Mouse (Mus musculus) kidney, adult 11 months (tissue): ENCODE data around the gene Calml3.

ENCODE experiments used
- DNase-seq: peaks from one replicate; pipeline ENCODE4 v3.0.0; 2022

Gene Calml3

DNA sequence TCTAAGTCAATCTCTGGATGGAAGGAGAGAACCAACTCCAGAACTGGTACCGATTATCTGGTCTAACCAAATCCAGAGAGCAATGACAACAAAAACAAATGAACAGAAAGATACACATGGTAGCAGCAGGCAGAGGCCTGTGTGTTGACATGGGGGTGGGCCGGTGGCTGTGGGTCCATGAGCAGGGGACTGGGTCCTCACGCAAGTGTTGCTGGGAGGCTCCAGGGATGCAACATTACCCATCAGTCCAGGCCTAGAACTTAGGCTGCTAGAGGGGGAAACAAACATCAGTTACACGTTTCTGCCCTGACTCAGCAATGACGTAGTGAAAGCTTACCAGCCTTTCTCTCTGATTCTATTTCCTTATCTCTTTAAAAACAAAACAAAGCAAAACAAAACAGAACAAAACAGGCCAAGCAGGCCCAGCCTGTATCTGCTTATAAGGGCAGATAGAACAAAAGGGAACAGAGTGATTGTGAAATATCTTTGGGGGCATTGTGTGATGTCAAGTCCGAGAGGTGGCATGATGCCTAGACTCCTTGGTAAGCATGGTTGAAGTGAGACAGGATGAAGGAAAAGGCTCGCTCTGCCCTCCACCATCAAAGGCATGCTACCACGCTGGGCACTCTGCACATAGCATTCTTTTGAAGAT is 24.4 kb downstream of the Calml3 start:
- no peak for DNase-seq

DNA sequence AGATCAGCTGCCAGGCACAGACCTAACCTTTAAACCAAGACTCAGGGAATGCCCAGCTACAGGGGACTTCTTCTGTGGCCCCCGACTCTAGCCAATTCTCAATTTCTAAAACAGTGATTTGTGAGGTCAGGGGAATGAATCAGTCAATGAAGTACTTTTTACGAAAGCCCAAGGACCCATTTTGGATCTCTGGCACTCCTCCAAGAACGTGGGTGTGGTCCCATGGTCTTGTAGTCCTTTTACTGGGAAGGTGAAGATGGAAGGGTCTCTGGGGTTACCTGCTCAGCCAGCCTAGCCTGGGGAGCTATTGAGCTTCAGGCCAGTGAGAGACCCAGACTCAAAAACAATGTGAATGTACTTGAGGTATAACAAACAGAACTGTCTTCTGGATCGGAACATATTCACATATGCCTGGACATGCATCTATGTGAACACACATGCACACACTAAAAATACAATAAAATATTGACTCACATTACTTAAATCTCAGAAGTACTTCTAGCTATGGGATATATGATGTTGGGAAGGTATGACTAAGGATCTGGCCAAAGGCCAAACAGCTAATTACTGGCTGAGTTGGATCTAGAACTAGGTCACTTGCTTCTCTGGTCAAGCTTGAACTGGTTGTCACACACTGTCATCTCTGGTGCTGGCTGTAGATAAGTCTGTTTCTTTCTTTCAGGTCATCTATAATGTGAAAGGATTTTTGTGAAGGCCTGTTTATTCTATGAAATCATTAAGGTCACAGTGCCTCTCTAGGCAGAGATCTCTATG is 25.3 kb downstream of the Calml3 start:
- no peak for DNase-seq

DNA sequence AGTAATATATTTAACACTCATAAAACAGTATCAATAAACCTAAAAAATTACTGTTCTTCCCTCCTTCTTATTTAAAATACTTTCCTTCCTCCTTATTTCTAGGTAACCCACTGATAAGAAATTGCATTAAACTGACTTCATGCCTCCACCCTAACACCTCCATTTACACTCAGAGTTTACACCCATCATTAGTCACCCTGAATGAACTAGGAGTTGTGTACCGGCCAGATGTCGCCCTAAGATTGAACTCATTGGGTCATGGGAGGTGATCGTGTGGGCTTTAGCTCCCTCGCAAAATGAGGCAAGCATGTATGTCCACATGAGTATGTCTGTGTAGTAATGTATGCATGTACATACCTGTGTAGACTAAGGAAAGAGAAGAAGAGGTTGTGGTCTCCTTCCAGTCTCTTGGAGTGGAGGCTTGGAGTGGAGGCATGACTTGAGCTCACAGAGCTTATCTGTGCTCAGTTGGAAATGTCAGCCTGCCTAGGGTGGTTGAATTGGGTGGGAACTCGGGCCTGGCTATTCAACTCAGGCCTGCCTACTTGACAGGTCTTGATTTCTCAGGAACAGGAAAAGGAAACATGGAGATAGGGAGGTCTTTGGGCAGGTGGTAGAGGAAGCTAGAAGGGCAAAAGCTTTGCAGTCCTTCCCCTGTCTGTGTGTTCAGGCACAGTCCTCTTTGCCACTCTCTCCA is 26.8 kb downstream of the Calml3 start:
- no peak for DNase-seq

DNA sequence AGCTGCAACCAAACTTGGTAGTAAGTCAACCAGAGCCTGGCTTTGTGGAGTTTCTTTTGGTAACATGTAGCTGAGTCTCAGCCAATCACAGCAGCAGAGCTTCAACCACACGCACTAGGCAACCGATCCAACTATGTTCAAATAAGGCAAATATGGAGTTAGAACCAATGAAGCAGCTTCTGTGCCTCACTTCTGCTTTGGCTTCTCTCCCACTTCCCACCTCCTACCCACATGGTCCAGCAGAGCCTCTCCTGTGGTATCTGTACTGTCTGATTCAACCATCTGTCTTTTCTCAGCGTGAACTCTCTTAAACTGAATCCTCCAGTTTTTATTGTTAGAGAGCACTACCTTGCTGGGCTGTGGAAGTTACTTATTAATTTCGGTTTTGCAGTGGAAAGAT is 27.7 kb downstream of the Calml3 start:
- DNase-seq = no peak

DNA sequence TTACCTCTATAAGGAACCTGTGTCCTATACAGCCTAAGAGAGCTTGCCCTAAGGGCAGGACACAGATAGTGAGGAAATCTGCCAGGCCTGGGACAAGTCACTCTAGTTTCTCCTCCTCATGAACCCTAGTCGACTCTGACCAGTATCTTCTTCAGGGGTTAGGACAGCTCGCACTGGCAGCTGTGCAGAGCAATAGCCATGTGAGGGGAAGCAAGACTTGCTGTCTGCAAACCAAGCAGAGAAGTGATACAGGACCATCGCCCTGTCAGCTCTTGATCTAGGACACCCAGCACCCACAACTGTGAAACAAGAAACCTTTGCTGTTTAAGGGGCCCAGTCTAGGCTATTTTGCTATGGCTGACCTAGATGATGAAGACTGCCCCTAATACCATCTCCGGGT is 29.1 kb downstream of the Calml3 start:
- DNase-seq = no peak

DNA sequence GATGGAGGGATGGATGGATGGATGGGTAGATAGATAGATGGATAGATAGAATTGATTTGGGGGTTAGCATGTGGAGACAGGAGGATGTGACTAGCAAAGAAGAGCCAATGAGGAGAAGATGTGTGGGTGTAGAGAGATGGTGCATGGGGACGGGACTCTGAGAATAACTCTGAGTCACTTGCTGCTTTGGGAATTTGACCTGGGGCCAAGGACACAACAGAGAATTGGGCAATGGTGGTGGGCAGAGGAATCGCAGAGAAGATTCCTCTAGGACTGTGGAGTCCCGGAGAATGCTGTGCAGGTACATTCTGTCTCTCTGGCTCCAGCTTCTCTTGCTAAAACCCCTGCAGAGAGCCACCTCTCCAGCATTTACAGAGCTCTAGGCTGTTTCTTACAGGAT is 29.8 kb downstream of the Calml3 start:
- DNase-seq = no peak

DNA sequence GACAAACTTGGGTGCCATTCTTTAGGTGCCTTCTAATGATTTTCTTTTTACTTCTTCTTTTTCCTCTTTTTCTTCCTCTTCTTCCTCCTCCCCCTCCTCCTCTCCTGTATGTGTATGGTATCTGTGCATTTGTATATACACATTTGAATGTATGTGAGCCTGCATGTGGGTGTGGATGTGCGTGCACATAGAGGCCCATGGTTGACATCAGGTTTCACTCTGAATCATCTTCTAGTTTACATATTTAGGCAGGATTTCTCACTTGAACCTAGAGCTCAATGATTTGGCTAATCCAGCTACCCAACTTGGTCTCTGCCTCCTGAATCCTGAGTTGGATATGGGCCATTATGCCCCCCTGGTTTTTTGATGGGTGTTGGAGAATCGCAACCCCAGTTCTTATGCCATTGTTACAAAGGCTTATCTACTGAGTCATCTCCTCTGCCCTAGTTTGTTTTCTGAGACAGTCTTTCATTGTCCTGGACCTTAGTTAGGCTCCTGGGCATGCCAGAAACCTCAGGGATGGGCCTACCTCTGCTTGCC is 30.9 kb downstream of the Calml3 start:
- no peak for DNase-seq

DNA sequence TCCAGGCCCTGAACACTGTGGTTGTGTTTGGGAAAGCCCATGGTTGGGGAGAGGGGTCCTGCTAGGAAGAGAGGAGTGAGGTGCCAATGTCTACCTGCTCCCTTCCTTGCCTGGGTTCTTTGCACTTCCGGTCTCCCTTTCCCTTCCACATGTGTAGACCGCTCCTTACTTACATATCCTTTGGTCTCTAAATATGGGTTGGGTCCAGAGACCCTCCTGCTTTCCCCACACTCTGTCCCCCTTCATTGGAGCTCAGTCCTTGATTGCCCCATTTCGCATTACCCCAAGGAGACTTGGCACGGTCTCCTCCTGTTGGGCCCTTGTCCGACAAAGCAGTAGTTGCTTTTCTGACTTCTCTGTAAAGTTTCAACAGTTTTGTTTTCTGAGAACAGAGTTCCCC is 32.9 kb downstream of the Calml3 start:
- no peak for DNase-seq

DNA sequence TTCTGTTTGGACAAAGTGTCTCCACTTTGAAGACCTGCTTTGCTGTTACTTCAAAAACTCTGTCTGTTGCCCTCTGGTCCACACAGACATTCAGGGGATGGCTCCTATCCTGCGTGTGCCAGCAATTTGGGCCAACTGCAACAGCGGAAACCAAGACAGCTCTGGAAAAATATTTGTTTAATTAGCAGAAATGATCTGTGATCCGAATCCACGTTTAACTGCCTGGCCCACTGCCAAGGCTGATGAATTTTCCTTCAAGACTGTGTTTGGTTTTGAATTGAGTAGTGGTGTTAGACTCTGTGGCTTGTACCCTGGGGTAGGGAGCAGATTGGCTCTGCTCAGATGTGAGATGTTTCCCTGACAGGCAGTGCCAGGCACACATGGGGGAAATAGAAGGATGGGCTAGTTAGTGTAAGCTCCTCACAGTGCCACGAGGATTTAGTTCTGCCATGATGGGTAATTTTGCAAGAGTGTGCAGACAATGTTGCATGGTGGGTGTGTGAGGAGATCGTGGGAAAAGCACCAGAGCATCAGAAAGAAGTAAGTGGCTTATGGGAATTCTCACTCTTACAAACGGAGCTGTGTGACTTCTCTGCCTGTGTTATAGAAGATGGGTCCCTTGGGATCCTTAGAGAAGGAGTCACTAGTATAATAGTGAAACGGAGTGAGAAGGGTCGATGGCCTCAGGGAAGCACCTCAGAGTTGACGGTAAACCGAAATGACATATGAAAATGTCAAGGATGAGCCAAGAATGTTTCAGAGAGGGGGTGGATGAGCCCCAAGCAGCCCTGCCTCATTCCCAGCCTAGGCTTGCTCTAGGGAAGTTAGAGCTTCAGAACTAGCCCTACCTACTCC is 33.7 kb downstream of the Calml3 start:
- DNase-seq = peak; percentile 61

DNA sequence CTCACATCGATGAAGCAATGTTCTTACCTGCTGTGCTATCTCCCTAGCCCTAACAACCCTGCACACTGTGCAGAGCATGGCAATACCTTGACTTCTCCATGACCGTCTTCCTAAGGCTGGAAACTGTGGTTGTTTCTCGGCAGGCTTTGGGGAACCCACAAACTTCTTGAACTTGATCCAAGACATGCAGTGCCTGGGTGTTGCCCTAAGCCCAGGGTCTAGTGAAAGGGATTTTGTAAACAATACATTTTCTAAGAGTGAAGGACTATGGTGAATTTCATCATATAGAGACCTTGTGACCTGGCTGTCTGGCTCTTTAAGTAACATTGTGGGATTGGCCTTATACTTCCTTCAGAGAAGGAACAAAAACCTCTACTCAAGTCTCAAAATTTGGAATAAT is 34.6 kb downstream of the Calml3 start:
- DNase-seq = no peak

DNA sequence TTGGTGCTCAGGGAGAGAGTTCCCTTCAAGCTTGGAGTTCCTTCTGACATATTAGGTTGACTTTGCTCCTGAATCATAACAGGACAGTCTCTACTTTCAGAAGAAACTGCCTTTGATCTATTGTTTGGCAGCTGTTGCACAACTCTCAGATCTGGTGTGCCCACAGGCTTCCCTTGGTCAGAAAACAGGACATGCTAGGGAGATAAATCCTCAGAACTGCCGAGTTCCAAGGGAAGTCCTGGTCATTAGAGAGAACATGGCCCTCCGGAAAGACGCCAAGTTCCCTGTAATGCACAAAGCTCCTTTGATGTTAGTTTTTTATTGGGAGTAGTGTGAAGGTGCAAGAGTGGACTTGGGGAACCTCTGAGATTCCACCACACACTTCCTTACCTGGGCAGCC is 35.5 kb downstream of the Calml3 start:
- DNase-seq = no peak

DNA sequence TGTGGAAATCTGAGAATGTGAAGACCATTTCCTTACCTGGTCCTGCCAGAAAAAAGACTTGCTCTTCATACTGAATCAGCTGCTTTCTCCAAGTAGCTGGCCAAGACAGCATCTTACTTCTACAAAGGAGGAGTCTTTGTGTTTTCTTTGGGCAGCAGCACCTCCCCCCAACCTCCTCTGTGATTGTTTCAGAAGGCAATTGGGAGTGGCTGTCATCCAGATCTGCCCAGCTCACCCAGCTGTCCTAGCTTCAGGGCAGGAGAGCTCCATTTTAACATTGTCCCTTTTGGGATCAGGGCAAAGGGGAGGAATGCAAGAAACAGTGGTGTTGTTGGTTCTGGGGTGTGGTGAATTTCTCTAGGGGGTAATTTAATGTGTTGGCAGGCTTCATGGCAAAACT is 37.0 kb downstream of the Calml3 start:
- DNase-seq = no peak

DNA sequence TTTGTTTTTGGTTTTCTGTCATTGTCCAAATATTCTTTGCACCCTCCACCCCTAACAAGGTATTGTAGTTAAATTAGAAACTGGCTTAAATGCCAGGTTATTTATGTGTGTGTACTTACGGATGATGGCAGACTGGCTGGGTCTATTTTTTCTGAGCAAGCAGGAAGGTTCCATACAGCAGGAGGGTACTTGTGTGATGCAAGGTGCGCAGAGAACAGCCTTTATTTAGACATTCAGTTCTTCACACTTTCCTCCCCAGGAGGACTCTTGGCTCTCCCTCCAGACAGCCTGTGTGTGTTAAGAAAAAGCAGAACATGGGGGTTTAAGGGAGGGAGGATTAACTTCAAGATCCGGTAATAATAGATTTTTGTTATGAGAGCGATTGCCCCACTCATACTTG is 38.3 kb downstream of the Calml3 start:
- DNase-seq = no peak

DNA sequence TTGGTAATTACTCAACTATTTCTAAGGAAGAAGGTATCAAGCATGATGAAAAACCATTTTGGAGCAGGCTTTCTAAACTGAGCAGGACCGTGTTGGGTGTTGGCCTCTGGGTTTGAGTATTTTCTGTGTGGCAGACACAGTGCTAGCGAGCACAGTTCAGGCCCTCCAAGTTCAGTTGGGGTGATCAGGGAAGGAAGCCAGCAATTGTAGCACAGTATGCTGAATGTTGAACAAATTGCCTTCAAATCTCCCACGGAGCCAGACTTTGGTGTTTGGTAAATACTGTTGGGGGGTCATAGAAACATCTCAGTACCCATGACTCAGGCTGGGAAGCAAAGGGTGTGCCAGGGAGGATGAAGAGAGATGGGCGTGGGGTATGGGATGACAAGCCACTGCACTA is 43.0 kb downstream of the Calml3 start:
- no peak for DNase-seq

DNA sequence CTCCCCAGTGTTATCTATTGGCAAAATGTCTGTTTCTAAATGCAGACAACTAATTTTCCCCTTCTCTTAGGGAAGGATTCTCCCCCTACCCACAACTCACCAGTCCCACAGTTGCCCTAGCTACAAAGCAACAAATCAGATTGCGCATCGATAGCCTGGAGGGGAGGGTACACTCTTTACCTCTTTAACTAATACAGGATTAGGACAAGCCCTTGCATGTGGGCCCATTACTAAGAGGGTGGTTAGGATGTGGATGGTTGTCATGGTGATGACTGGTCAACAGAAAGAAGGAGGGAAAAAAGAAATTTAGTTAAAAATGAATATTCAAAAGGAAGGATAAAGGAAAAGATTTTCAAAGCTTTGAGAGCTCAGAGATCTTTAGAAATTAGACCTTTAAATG is 45.8 kb downstream of the Calml3 start:
- no peak for DNase-seq

DNA sequence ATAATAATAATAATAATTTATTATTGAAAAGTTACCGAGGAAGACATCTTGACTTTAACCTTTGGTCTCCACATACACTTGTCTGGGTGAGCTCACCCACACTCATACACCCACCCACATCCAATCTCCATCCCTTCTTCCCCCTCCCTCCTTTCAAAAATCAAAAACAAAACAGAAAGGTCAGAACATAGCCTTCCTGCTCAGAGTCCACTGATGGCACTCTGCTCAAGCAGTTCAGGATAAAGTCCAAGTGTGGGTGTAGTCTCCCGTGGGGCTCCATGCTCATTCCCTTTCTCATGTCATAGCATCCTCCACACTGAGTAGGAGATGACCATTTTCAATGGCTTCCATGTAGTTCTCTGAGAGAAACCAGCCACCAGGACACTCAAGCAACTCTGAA is 50.8 kb downstream of the Calml3 start:
- DNase-seq = no peak
